Mouse (Mus musculus) gastrocnemius, postnatal 4 days (tissue): Measurements from ENCODE around the gene Micu2. TPM values are rescaled to one million over a fixed set of nuclear protein-coding genes. Genes with fewer than 3 reads are reported as not detected.
A peak's percentile ranks its signal among the peaks of the same experiment; 100 is the strongest.
"Not testable (repeated sequence)": the region's sequence is repeated elsewhere in the genome, so short reads cannot be mapped to it uniquely, and the experiment has no call there.

Source experiments
- DNase-seq, 2 experiments: peaks; one replicate each; pipeline ENCODE4 v3.0.0; 2021 to 2022; ENCODE audit warnings: low spot score in 2 of 2, mixed read lengths in 2 of 2
- total RNA-seq, 2 experiments: library from RNA; stranded (reverse); gene quantifications; 2 replicates each; pipeline ENCODE4 v1.2.3; 2021

Gene Micu2
- total RNA-seq, 2 experiments from 2014 or later = 73.4 to 80.4 TPM

DNA sequence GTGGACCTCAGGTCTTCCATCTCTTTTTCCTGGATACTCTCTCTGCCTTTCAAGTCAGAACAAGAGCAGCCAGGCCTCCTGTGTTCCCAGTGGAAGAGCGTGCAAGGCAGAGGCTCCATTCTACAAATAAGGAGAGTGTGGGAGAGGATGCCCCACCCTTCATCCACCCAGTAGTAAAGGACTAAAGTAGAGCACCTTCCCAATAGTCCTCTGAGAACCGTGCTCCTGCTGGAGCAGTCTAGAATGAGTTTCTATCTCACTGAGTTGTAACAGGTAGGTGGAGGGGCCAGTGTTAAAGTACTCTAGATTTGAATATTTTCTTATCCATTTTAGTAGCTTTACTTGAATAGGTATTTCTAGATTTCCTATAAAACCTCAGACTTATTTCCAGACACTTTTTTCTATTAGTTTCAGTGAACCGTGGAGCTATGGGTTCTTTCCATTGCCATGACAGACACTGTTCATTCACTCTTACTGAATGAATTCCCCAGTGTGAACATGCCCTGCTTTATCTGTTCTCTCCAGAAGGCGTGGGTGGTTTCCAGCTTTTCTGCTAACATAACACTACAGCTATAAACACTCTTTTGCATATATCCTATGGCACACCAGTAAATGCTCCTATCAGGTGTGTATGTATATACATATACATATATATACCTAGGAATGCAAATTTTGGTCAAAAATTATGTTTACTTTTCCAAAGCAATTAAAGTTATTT lies 31.8 kb downstream of the Micu2 start:
- DNase-seq = no peak

DNA sequence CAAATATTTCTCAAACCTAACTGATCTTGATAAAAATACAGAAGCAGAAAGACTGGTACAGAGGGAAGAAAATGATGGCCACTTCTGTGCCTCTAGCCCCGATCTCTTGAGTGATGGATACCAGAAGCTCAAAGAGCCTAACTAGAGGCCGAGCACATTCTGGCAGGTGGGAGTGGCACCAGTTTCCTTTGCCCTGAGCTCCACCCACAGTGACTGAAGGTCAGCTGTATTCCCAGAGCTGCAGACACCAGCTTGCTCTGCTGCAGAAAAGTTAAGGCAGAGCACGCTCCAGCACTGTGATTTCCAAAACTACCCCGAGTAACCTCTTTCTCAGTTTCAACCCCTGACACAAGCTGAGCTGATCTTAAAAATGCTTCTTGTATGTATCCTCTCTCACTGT lies 37.2 kb downstream of the Micu2 start:
- no peak for DNase-seq

DNA sequence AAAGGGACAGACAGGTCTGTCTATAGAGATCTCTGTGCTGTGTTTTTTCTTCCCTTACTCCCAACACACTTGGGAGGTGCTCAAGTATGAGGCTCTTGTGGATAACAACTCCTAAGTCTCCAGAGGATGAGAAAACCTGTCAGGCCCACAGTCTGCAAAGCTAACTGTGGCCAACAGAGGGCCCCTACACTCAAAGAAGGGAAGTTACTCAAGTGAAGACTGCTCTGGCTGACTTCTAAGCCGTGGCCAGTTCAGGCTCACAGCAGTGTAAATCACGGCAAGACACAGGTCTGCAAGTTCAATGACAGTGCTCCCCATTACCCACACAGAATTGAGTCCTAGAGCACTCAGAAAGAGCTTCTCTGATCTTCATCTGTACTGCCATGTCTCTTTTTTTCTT lies 48.0 kb downstream of the Micu2 start:
- no peak for DNase-seq

DNA sequence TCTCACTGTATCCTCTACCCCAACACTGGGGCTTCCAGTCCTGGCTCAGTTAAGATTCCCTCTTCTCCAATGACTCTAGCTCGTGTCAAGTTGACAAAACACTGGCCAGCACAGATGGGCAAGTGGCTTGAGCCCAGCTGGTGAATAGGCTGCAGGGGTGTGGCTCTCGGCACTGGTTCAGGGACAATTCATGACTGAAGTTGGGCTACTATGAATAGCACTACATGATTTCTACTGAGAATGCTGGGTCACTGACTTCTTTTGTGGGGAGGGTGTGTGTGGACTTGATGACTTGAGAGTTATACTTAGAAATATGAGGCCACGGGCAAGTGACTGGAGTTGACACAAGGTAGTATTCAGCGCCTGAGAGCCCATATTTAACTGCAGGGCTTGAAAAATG lies 53.2 kb downstream of the Micu2 start:
- peak in 1 of 2 experiments; percentile 28 for DNase-seq

DNA sequence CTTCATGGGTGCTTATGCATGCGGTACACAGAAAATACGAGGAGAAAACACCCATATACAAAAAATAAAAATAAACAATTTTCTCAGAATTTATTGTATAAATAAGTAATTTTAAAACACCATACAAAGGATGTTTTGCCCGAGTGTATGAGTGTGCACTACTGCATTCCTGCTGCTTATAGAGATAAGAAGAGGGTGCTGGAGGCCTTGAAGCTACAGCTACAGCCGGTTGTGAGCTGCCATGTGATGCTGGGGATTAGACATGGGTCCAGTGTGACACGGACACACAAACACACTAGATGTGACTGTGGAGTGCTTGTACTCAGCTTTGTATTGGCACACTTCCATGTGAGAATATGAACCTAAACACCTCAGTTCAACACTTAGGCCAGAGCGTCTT lies 61.8 kb downstream of the Micu2 start:
- DNase-seq = no peak

DNA sequence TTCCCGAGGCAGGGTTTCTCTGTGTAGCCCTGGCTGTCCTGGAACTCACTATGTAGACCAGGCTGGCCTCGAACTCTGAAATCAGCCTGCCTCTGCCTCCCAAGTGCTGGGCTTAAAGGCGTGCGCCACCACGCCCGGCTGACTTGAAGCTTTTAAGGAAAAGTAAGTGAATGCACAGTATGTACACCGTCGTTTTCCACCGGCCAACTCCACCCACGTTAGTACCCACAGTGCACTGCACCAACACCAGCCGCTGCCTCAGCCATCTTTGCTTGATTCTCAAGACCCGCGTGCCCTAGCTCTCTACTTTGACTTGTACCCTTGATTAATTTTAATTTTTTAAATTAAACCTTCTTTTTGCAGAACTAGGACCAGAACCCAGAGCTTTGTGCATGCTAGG lies 64.4 kb downstream of the Micu2 start:
- DNase-seq = no peak

DNA sequence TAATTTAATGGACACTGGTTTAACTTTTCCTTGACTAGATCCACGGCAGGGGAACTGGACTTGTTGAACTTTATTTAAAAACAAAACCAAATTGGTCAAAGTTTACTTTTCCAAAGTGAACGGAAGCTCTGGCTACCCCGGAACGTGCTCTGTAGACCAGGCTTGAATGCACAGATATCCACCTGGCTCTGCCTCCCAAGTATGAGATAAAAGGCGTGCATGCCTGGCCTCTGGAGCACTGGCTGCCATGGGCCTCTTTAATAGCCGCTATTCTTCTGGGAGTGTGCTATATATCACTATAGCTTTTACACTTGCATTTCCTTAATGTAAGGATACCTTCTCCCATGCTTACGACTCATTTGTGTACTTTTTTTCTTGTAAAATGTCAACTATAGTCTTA lies 65.5 kb downstream of the Micu2 start:
- no peak for DNase-seq

DNA sequence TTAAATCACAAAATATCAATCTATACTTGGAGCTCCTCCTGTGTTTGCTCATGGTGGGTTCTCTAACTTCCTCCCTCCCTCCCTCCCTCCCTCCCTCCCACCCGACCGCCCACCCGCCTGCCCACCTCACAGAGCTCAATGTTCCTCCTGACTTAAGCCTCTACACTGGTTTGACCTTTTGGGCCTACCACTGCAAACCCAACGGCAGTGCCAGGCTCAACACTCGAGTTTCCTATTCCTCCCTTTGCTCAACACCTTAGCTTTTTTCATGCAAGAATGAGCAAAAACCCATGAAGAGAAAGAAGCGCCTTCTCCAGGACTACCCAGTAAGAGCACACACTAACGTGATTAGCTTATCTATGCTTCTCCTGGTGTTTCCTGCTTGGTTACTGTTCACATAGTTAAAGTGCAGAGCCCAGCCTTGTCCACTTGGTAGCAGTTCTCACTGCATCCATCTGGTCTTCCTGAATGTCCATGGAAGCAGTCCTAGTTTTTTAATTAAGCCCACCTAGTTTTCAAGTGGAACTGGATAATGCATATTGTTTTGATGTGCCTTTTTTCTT lies 66.1 kb downstream of the Micu2 start:
- DNase-seq = no peak

DNA sequence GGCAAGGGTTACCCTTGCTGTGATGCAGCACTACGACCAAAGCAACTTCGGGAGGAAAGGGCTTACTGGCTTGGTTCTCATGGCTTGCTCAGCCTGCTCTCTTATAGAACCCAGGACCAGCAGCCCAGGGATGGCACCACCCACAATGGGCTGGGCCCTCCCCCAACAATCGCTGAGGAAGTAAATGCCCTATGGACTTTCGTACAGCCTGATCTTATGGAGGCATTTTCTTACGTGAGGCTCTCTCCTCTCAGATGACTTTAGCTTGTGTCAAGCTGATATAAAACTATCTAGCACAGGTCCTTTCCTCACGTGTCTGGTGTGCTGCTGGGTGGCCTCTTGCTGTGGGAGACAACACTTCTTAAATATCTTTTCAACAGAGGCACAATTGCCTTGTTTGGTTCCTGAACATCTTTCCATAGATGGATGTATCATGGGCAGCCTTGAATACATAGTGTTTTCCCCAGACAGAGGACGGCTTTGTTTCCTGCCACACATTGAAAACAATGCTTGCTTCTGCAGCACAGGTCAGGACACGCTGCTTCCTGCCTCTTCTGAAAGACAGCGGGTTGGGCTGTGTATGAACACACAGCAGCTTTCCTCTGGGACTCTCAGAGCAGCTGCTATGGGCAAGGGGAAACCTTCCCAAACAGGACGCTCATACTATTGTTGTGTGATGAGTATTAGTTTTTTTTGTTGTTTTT lies 77.5 kb downstream of the Micu2 start:
- DNase-seq = peak in 1 of 2 experiments; percentile 22

DNA sequence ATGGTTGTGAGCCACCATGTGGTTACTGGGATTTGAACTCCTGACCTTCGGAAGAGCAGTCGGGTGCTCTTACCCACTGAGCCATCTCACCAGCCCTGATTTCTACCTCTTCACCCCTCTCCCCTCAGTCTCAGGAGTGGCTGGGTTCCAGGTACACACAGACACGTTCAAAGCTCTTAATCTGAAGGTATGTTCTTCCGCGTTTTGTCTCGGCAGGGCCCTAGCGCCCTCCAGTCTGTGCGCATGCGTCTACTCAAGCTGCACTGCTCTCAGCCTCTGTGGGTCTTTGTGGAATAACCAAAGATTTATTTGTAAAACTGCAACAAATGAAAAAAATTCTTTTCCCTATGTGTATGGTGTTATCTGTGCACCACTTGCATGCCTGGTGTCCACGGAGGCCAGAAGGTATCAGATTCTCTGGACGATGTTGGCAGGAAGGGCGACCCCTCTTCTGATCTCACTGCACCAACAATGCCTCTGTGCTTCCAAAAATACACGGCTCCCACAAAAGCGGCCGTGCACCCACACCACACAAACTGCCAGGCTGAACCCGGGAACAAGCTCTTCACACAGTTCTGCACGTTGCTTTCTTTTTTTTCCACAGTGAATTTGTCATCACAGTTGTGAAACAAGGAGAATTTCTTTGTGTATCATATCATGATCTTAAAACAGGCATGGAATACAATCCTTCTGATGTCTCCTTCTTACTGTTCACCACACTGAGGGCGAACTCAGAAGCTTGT lies 78.3 kb downstream of the Micu2 start:
- DNase-seq = no peak

DNA sequence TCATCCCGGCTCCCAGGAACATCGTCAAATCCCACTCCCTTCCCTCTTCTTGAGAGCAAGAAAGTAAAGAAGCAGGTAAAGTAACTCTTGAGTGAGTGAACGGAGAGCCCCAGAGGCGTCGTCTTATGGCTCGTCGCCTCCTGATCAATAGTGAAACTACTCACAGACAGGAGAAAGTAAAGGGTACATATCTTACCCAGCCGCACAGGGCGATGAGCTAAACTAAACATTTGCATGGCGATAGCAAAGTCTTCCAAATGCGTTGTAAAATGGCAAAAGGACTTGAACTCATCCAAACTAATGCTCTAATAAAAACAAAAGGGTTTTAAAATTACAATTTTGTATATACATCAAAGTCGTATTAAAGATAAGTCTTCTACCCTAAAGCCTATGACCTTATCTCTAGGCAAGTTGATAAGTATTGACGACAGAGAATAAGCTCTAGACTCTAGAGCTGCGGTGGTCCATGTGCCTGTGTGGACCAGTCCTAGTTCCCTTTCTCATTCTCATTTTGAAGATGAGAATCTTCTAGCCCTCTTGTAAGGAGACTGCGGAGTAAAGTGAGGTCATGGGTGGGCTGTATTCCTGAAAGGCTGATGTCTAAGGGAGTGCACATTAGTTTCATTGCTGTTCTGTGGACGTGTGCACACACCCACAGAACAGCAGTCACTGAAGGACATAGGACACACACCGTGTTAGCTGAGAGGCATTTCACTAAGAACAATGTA lies 79.8 kb downstream of the Micu2 start:
- no peak for DNase-seq

DNA sequence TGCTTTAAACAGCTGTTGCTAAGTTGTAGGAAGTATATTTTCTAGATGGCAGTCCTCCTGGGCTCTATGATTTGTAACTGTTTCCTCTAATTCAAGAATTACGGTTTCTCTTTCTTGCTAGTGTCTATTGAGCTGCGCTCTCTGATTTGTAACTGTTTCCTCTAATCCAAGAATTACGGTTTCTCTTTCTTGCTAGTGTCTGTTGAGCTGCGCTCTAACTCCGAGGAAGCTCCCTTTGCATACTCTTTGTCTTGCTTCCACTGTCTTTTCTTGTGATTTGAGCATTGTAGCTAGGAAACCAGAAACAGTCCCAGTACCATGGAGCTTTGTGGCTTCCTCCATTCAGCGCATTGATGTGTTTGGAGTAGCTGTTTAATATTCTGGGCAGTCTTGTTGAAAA lies 83.7 kb downstream of the Micu2 start:
- DNase-seq = no peak

DNA sequence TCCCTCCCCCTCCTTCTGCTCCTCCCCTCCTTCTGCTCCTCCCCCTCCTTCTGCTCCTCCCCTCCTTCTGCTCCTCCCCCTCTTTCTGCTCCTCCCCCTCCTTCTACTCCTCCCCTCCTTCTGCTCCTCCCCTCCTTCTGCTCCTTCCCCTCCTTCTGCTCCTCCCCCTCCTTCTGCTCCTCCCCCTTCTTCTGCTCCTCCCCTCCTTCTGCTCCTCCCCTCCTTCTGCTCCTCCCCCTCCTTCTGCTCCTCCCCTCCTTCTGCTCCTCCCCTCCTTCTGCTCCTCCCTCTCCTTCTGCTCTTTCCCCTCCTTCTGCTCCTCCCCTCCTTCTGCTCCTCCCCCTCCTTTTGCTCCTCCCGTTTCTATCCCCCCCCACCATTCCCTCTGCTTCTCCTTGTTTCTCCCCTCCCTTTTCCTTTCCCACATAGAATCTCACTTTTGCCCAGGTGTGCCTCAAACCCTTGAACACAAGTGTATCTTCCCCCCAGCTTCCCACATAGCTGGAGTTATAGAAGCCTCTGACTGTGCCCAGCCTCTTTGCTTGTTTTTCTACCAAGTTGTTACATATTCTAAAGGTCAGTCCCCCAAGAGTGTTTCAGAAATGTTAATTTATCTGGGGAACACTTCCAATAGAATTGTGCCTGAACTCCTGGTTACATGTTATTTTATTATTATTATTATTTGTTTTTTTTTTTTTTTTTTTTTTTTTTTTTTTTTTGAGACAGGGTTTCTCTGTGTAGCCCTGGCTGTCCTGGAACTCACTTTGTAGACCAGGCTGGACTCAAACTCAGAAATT lies 86.7 kb downstream of the Micu2 start:
- not testable (repeated sequence) for DNase-seq

DNA sequence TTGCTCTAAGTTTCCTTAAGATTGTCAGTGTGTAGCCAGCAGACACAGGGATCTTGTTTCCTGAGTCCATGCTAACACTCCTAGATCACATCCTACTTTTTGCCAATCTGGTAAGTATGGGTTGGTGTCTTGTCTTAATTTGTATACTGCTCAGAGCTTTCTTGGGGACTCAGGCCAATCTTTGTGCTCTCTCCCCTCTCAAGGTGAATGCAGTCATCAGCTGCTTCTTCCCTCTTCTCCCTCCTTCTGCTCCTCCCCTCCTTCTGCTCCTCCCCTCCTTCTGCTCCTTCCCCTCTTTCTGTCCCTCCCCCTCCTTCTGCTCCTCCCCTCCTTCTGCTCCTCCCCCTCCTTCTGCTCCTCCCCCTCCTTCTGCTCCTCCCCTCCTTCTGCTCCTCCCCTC lies 87.3 kb downstream of the Micu2 start:
- DNase-seq = not testable (repeated sequence)

DNA sequence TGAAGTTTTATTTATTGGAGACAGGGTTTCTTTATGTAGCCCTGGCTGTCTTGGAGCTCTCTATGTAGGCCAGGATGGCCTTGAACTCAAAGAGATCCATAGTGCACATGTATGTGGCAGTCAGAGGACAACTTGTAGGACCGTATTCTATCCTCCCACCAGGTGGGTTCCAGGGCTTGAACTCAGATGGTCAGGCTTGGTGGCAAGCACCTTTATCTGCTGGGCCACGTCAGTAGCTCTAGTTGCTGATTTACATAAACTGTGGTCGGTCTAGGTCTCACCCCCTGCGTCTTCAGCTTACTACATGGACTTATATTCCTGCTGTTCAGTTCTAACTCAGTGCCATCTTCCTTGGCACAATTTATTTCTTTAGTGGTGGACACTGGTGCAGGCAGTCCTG lies 87.7 kb downstream of the Micu2 start:
- no peak for DNase-seq

DNA sequence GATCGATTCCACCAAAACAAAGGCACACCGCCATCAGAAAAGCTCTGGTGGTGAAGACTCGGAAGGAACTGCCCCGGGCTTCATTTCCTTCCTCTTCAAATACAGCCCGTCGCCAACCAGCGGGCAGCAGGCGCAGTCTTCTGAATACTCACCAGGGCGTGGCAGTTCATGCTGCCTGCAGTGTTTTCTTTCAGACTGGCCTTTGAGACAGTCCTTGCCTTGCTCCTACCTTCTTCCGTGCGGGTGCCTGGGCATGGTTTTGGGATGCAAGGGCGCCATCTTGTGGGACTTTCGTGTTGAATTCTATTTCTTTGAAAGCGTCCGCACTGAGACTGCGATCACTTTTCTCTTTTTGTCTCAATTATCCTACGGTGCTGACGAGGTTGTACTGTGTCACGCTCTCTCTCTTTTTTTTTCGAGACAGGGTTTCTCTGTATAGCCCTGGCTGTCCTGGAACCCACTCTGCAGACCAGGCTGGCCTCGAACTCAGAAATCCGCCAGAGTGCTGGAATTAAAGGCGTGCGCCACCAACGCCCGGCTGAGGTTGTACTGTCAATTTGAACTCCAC lies 88.5 kb downstream of the Micu2 start:
- peak; percentile 54 to 81 for DNase-seq

DNA sequence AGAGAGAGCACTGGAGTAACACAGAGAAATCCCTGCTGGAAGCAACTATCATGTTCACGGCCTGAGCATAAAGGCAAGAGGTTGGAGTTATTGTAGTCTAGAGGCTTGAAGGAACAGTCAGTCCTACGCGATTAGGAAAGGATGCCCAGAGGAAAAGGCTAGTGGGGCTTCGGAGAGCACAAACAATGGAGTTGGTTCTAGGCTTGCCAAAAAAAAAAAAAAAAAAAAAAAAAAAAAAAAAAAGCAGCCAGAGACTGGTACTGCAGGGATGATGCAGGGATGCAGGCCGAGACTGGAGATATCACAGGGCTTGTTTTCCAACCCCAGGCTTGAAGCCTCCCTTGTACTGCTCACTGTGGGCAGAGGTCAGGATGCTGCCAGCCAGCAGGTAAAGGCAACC lies 89.8 kb downstream of the Micu2 start:
- DNase-seq = no peak

DNA sequence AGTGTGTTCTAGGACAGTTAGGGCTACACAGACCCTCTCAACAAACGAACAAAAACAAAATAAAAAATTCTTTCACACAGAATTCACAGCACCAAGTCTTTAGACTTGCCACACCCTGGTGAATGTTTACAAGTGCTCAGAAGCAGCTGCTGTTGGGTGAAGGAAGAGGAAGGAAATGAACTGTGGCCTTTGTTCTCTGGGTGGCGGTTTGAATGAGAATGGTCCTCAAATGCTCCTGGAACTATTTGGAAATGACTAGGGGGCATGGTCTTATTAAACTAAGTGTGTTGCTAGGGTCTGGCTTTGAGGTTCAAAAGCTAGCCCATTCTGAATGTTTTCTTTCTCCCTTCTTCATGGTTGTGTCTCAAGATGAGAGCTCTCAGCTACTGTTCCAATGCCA lies 90.6 kb downstream of the Micu2 start:
- DNase-seq = no peak

DNA sequence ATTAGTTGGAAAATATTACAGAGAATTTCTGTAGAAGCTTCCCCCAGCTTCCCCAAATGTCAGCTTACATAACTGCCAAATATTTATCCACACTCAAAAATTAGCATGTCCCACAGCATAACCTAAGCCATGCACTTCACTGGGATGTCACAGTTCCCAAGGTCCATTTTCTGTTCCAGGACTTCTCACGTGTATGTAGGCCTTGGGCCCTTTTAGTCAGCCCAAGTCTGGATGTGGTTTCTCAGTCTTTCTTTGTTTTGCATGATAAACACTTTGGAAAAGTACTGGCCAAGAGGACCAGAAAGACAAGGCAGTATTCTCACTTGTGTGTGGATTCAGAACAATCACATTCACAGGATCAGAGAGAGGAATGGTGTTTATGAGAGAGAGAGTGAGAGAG lies 97.1 kb downstream of the Micu2 start:
- DNase-seq = no peak

DNA sequence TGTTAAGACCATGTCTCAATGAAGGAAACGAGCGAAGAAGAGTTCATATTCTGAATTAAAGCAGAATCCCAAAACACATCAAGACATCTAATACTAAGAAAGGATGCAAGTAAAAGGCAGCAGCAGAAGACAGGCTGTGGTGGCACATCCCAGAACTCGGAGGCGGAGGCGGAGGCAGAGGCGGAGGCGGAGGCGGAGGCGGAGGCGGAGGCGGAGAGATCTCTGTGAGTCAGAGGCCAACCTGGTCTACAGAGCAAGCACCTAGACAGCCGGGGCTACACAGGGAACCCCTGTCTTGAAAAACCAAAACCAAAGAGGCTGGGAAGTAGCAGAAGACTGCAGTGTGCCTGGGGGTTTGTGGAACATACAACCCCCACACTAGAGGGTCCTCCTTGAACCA lies 102.2 kb downstream of the Micu2 start:
- DNase-seq = no peak
